9 mouse cellular contexts compared by ENCODE assay signal in genomic region chr7:44552141-44552908, GRCm38 (mm10). TPM values are rescaled to one million over a fixed set of nuclear protein-coding genes. Genes with fewer than 3 reads are reported as not detected.
DNase-seq lines count a peak whose midpoint lies in the region; ATAC-seq lines count a peak whose summit lies in the region.
"Had no signal": no experiment of that assay in that cellular context is flagged by ENCODE, and none has a peak within 500 bp of the region (broad histone marks: within the 10 kb centered on the region; RNA-seq: fewer than 3 reads in every experiment).

No protein-coding gene starts in this region.

- H3K27me3 ChIP-seq in megakaryocyte, embryonic 14.5 days (replicated peaks), result no peaks in the 10 kb centered on the region
- peaks cover 2% of the 10 kb centered on the region; the same call in 1 of the 2 replicates for H3K27me3 ChIP-seq in forebrain, embryonic 15.5 days
- no peaks in the 10 kb centered on the region for H3K27me3 ChIP-seq in limb, embryonic 15.5 days
- H3K27me3 ChIP-seq in stomach, embryonic 16.5 days (ENCODE audit: control insufficient read depth, insufficient read depth, low read length), result no peaks in the 10 kb centered on the region

- H3K4me2 ChIP-seq in forebrain, embryonic 15.5 days (replicated peaks), result peak overlapping the region; percentile 67
- peak overlapping the region; percentile 81 for H3K4me2 ChIP-seq in limb, embryonic 15.5 days
- peak overlapping the region; percentile 75 for H3K4me2 ChIP-seq in stomach, embryonic 16.5 days (ENCODE audit: low read depth, low read length)

- H3K9ac ChIP-seq in forebrain, embryonic 15.5 days (replicated peaks), result no peak overlapping the region
- H3K9ac ChIP-seq in limb, embryonic 15.5 days, result no peak overlapping the region
- H3K9ac ChIP-seq in stomach, embryonic 16.5 days (ENCODE audit: low read length), result 0 out of 2 replicates have a peak overlapping the region, but pooled peaks have one; percentile 91

- H3K27ac ChIP-seq in forebrain, embryonic 15.5 days (replicated peaks), result no peak overlapping the region
- H3K27ac ChIP-seq in limb, embryonic 15.5 days, result peak overlapping the region; percentile 100
- peak overlapping the region; percentile 99; the same call in 1 of the 2 replicates for H3K27ac ChIP-seq in stomach, embryonic 16.5 days (ENCODE audit: low read length)

- peaks cover 38% of the 10 kb centered on the region for H3K36me3 ChIP-seq in megakaryocyte, embryonic 14.5 days (replicated peaks; ENCODE audit: low read length)
- H3K36me3 ChIP-seq in forebrain, embryonic 15.5 days, result peaks cover 24% of the 10 kb centered on the region
- peaks cover 30% of the 10 kb centered on the region for H3K36me3 ChIP-seq in limb, embryonic 15.5 days
- peaks cover 17% of the 10 kb centered on the region; the same call in 1 of the 2 replicates for H3K36me3 ChIP-seq in stomach, embryonic 16.5 days (ENCODE audit: control insufficient read depth, insufficient read depth, low read length)

- 90% methylated on average over 31 of the region's 31 CpGs for WGBS in forebrain, embryonic 15.5 days
- 88% methylated on average over 31 of the region's 31 CpGs for WGBS in limb, embryonic 15.5 days
- WGBS in stomach, embryonic 16.5 days, result 86% methylated on average over 31 of the region's 31 CpGs

- no peaks in the 10 kb centered on the region for H3K9me3 ChIP-seq in megakaryocyte, embryonic 14.5 days
- no peaks in the 10 kb centered on the region for H3K9me3 ChIP-seq in forebrain, embryonic 15.5 days
- no peaks in the 10 kb centered on the region for H3K9me3 ChIP-seq in limb, embryonic 15.5 days
- no peaks in the 10 kb centered on the region for H3K9me3 ChIP-seq in stomach, embryonic 16.5 days (replicated peaks; ENCODE audit: control insufficient read depth, low read length)

- peak overlapping the region; percentile 100 for H3K4me3 ChIP-seq in megakaryocyte, embryonic 14.5 days (replicated peaks)
- H3K4me3 ChIP-seq in forebrain, embryonic 15.5 days, result peak overlapping the region; percentile 65
- H3K4me3 ChIP-seq in limb, embryonic 15.5 days, result peak overlapping the region; percentile 97
- H3K4me3 ChIP-seq in stomach, embryonic 16.5 days (replicated peaks; ENCODE audit: low read length), result peak overlapping the region; percentile 100

- DNase-seq in adrenal gland, postnatal 4 days (ENCODE audit: low spot score in 2 of 2), result no peak
- DNase-seq: adrenal gland, adult 2 months; kidney, adult 2 months had no signal

- no peak for ATAC-seq in megakaryocyte, adult 5-6 weeks (ENCODE audit: poor library complexity, severe bottlenecking)
- ATAC-seq in forebrain, embryonic 15.5 days (replicated peaks), result no peak
- ATAC-seq in limb, embryonic 15.5 days (ENCODE audit: insufficient number of reproducible peaks, low FRiP score, low TSS enrichment, low read depth), result no peak
- no peak for ATAC-seq in stomach, embryonic 16.5 days (ENCODE audit: insufficient read depth, low FRiP score)
- ATAC-seq in monocyte, adult 5-6 weeks (replicated peaks; ENCODE audit: insufficient number of reproducible peaks, low FRiP score, low TSS enrichment, poor library complexity, severe bottlenecking), result no peak

- H3K4me1 ChIP-seq in megakaryocyte, embryonic 14.5 days, result peaks cover 53% of the 10 kb centered on the region
- peaks cover 25% of the 10 kb centered on the region for H3K4me1 ChIP-seq in forebrain, embryonic 15.5 days
- peaks cover 21% of the 10 kb centered on the region for H3K4me1 ChIP-seq in limb, embryonic 15.5 days
- peaks cover 14% of the 10 kb centered on the region for H3K4me1 ChIP-seq in stomach, embryonic 16.5 days (ENCODE audit: control insufficient read depth, insufficient read depth, low read length)

RNA-seq across cellular contexts. Expression of gene Nr1h2, which starts 1.4 kb away (rescaled TPM):
- polyA plus RNA-seq in megakaryocyte, embryonic 14.5 days (2012; ENCODE audit: insufficient read depth, low replicate concordance), result 269 and 455 TPM in 2 replicates
- 47.4 and 51.5 TPM in 2 replicates for total RNA-seq in megakaryocyte, adult 5-6 weeks (2015)
- 50.7 and 70.7 TPM in 2 replicates for total RNA-seq in megakaryocyte, adult 5-6 weeks (2017)
- polyA plus RNA-seq in forebrain, embryonic 15.5 days (2015; fragmentation: Nextera tagmentation; extraction: Ambion mirVana), result 70.5 and 79.5 TPM in 2 replicates
- 71.9 and 79.8 TPM in 2 replicates for polyA plus RNA-seq in limb, embryonic 15.5 days (2015; fragmentation: Nextera tagmentation; extraction: Ambion mirVana)
- polyA plus RNA-seq in stomach, embryonic 16.5 days (2015; fragmentation: Nextera tagmentation; extraction: Ambion mirVana), result 62.0 and 68.6 TPM in 2 replicates
- total RNA-seq in adrenal gland, postnatal 4 days (2021), result 100 to 1,000 TPM; 128 to 129 TPM
- total RNA-seq in monocyte, adult 5-6 weeks (2017), result 140 to 243 TPM (median 153 TPM) in 3 replicates

RNA-seq across cellular contexts. Expression of gene Pold1, which starts 3.7 kb away (rescaled TPM):
- polyA plus RNA-seq in megakaryocyte, embryonic 14.5 days (2012; ENCODE audit: insufficient read depth, low replicate concordance), result 61.8 and 199 TPM in 2 replicates
- total RNA-seq in megakaryocyte, adult 5-6 weeks (2015), result 36.1 and 44.3 TPM in 2 replicates
- 39.4 and 48.4 TPM in 2 replicates for total RNA-seq in megakaryocyte, adult 5-6 weeks (2017)
- polyA plus RNA-seq in forebrain, embryonic 15.5 days (2015; fragmentation: Nextera tagmentation; extraction: Ambion mirVana), result 46.9 and 54.1 TPM in 2 replicates
- polyA plus RNA-seq in limb, embryonic 15.5 days (2015; fragmentation: Nextera tagmentation; extraction: Ambion mirVana), result 75.7 and 83.6 TPM in 2 replicates
- polyA plus RNA-seq in stomach, embryonic 16.5 days (2015; fragmentation: Nextera tagmentation; extraction: Ambion mirVana), result 70.3 and 72.8 TPM in 2 replicates
- 10 to 100 TPM; 41.4 to 49.3 TPM for total RNA-seq in adrenal gland, postnatal 4 days (2021)
- total RNA-seq in monocyte, adult 5-6 weeks (2017), result 16.1 to 42.8 TPM (median 23.8 TPM) in 3 replicates

RNA-seq across cellular contexts. Expression of gene Napsa, which starts 19.9 kb away (rescaled TPM):
- polyA plus RNA-seq in megakaryocyte, embryonic 14.5 days (2012; ENCODE audit: insufficient read depth, low replicate concordance), result 2.4 and 14.1 TPM in 2 replicates
- 473 and 485 TPM in 2 replicates for total RNA-seq in megakaryocyte, adult 5-6 weeks (2015)
- 207 and 235 TPM in 2 replicates for total RNA-seq in megakaryocyte, adult 5-6 weeks (2017)
- polyA plus RNA-seq in forebrain, embryonic 15.5 days (2015; fragmentation: Nextera tagmentation; extraction: Ambion mirVana), result 1.0 and 1.6 TPM in 2 replicates
- 2.1 and 3.6 TPM in 2 replicates for polyA plus RNA-seq in limb, embryonic 15.5 days (2015; fragmentation: Nextera tagmentation; extraction: Ambion mirVana)
- 3.7 and 5.4 TPM in 2 replicates for polyA plus RNA-seq in stomach, embryonic 16.5 days (2015; fragmentation: Nextera tagmentation; extraction: Ambion mirVana)
- total RNA-seq in adrenal gland, postnatal 4 days (2021), result 10 to 100 TPM in 1 of 2 experiments, 1 to 10 TPM in 1; 2.5 to 18.3 TPM
- total RNA-seq in monocyte, adult 5-6 weeks (2017), result 162 to 248 TPM (median 207 TPM) in 3 replicates

RNA-seq across cellular contexts. Expression of gene Spib, which starts 20.5 kb away (rescaled TPM):
- polyA plus RNA-seq in megakaryocyte, embryonic 14.5 days (2012; ENCODE audit: insufficient read depth, low replicate concordance), result 0.64 and 1.2 TPM in 2 replicates
- 3.2 and 3.8 TPM in 2 replicates for total RNA-seq in megakaryocyte, adult 5-6 weeks (2015)
- total RNA-seq in megakaryocyte, adult 5-6 weeks (2017), result 4.1 and 6.4 TPM in 2 replicates
- not detected in 2 replicates for polyA plus RNA-seq in forebrain, embryonic 15.5 days (2015; fragmentation: Nextera tagmentation; extraction: Ambion mirVana)
- 0.70 and 0.72 TPM in 2 replicates for polyA plus RNA-seq in limb, embryonic 15.5 days (2015; fragmentation: Nextera tagmentation; extraction: Ambion mirVana)
- 0.52 and 0.76 TPM in 2 replicates for polyA plus RNA-seq in stomach, embryonic 16.5 days (2015; fragmentation: Nextera tagmentation; extraction: Ambion mirVana)
- 1 to 10 TPM in 1 of 2 experiments, under 1 TPM in 1; 0.84 to 2.9 TPM for total RNA-seq in adrenal gland, postnatal 4 days (2021)
- 11.0 to 17.1 TPM (median 14.5 TPM) in 3 replicates for total RNA-seq in monocyte, adult 5-6 weeks (2017)

RNA-seq across cellular contexts. Expression of gene Mybpc2, which starts 27.9 kb away (rescaled TPM):
- 0.09 TPM in 1 of 2 replicates, not detected in the other for polyA plus RNA-seq in megakaryocyte, embryonic 14.5 days (2012; ENCODE audit: insufficient read depth, low replicate concordance)
- not detected in 2 replicates for total RNA-seq in megakaryocyte, adult 5-6 weeks (2015)
- total RNA-seq in megakaryocyte, adult 5-6 weeks (2017), result not detected in 2 replicates
- 0.13 and 0.15 TPM in 2 replicates for polyA plus RNA-seq in forebrain, embryonic 15.5 days (2015; fragmentation: Nextera tagmentation; extraction: Ambion mirVana)
- 0.13 and 0.16 TPM in 2 replicates for polyA plus RNA-seq in limb, embryonic 15.5 days (2015; fragmentation: Nextera tagmentation; extraction: Ambion mirVana)
- polyA plus RNA-seq in stomach, embryonic 16.5 days (2015; fragmentation: Nextera tagmentation; extraction: Ambion mirVana), result 0.41 and 1.8 TPM in 2 replicates
- 1 to 10 TPM; 6.6 to 9.9 TPM for total RNA-seq in adrenal gland, postnatal 4 days (2021)
- 10.7 TPM in 1 of 3 replicates, not detected in the others for total RNA-seq in monocyte, adult 5-6 weeks (2017)
- polyA plus RNA-seq: adrenal gland, adult 2 months had no signal
